Mouse (Mus musculus) left cerebral cortex, adult 6 months (tissue): ENCODE results near the gene Ubqln3. TPM values are rescaled to one million over a fixed set of nuclear protein-coding genes. Genes with fewer than 3 reads are reported as not detected.

Experiments used
- long read RNA-seq, 2 experiments: library from polyadenylated mRNA; unstranded; transcript quantifications; one replicate each; pipeline ENCODE4 v2.0.0; 2019 to 2020
- polyA plus RNA-seq: library from polyadenylated mRNA; unstranded; fragments of <200 nt; fragmentation: Nextera tagmentation; gene quantifications from 2 replicates; pipeline ENCODE4 v1.2.3, GENCODE M21; 2021

Ubqln3 gene
- not detected in 2 replicates for polyA plus RNA-seq
- long read RNA-seq, experiment 1, result 0 reads
- long read RNA-seq, experiment 2, result 0 reads

GRCm38 (mm10) chr7:104143179-104143578, at the start of gene Ubqln3:
Ubqln3 (minus strand) TSS chr7:104143279.

GRCm38 (mm10) chr7:104183292-104183691, 40.2 kb upstream of the Ubqln3 start, which contains the start of gene Olfr648:
Olfr648 (minus strand) TSS chr7:104183392.

GRCm38 (mm10) chr7:104150456-104150855, 7.4 kb upstream of the Ubqln3 start, which contains the start of gene Ubqlnl:
Ubqlnl (minus strand) TSS chr7:104150556.

GRCm38 (mm10) chr7:104137305-104137704, 5.8 kb downstream of the Ubqln3 start, which contains the start of gene Olfr643:
Olfr643 (minus strand) TSS chr7:104137405.

GRCm38 (mm10) chr7:104129726-104130125, 13.4 kb downstream of the Ubqln3 start, which contains the start of gene Ubqln5:
Ubqln5 (minus strand) TSS chr7:104129826.

GRCm38 (mm10) chr7:104104757-104104972, 38.4 kb downstream of the Ubqln3 start, which contains the start of gene Olfr646:
Olfr646 (plus strand) TSS chr7:104104873.

Other genes with a start within 250 kb of the Ubqln3 start
- gene Olfr64, start 248.8 kb downstream of the Ubqln3 start, polyA plus RNA-seq, result not detected in 2 replicates
- gene Olfr65, start 239.8 kb downstream of the Ubqln3 start, polyA plus RNA-seq, result not detected in 2 replicates
- not detected in 2 replicates for gene Olfr631, start 214.5 kb downstream of the Ubqln3 start, polyA plus RNA-seq
- gene Olfr632, start 208.9 kb downstream of the Ubqln3 start, polyA plus RNA-seq, result not detected in 2 replicates
- gene Olfr633, start 198.8 kb downstream of the Ubqln3 start, polyA plus RNA-seq, result not detected in 2 replicates
- gene Olfr635, start 172.1 kb downstream of the Ubqln3 start, polyA plus RNA-seq, result 0.01 TPM in 1 of 2 replicates, not detected in the other
- not detected in 2 replicates for gene Olfr638, start 144.5 kb downstream of the Ubqln3 start, polyA plus RNA-seq
- 0.01 TPM in 1 of 2 replicates, not detected in the other for gene Olfr639, start 126.0 kb downstream of the Ubqln3 start, polyA plus RNA-seq
- gene Olfr640, start 117.7 kb downstream of the Ubqln3 start, polyA plus RNA-seq, result not detected in 2 replicates
- gene Olfr641, start 107.8 kb downstream of the Ubqln3 start, polyA plus RNA-seq, result not detected in 2 replicates
- not detected in 2 replicates for gene Olfr642, start 90.6 kb downstream of the Ubqln3 start, polyA plus RNA-seq
- gene 4930516K23Rik, start 81.8 kb downstream of the Ubqln3 start, polyA plus RNA-seq, result not detected in 2 replicates
- gene Olfr644, start 71.4 kb downstream of the Ubqln3 start, polyA plus RNA-seq, result not detected in 2 replicates
- not detected in 2 replicates for gene Olfr645, start 57.8 kb downstream of the Ubqln3 start, polyA plus RNA-seq
- gene Olfr646, start 38.4 kb downstream of the Ubqln3 start, polyA plus RNA-seq, result not detected in 2 replicates
- not detected in 2 replicates for gene Ubqln5, start 13.5 kb downstream of the Ubqln3 start, polyA plus RNA-seq
- gene Olfr643, start 5.9 kb downstream of the Ubqln3 start, polyA plus RNA-seq, result not detected in 2 replicates
- not detected in 2 replicates for gene Ubqlnl, start 7.3 kb upstream of the Ubqln3 start, polyA plus RNA-seq
- gene Olfm5, start 21.6 kb upstream of the Ubqln3 start, polyA plus RNA-seq, result not detected in 2 replicates
- gene Olfr648, start 40.1 kb upstream of the Ubqln3 start, polyA plus RNA-seq, result 0.04 and 0.09 TPM in 2 replicates
- gene Olfr649, start 52.7 kb upstream of the Ubqln3 start, polyA plus RNA-seq, result not detected in 2 replicates
- gene Trim6, start 75.5 kb upstream of the Ubqln3 start, polyA plus RNA-seq, result 0.05 and 0.09 TPM in 2 replicates
- gene Trim34a, start 101.2 kb upstream of the Ubqln3 start, polyA plus RNA-seq, result 0.80 and 1.7 TPM in 2 replicates
- 0.19 and 0.23 TPM in 2 replicates for gene Trim5, start 144.8 kb upstream of the Ubqln3 start, polyA plus RNA-seq
- gene Trim12a, start 172.2 kb upstream of the Ubqln3 start, polyA plus RNA-seq, result 1.8 and 3.3 TPM in 2 replicates
- gene Trim34b, start 186.2 kb upstream of the Ubqln3 start, polyA plus RNA-seq, result not detected in 2 replicates
- 0.67 and 0.77 TPM in 2 replicates for gene Trim12c, start 210.1 kb upstream of the Ubqln3 start, polyA plus RNA-seq
- 0.05 TPM in 1 of 2 replicates, not detected in the other for gene Trim30b, start 226.6 kb upstream of the Ubqln3 start, polyA plus RNA-seq